Mouse (Mus musculus) layer of hippocampus, postnatal 10 days (tissue): ENCODE data around the gene Aldh1b1. TPM values are rescaled to one million over a fixed set of nuclear protein-coding genes. Genes with fewer than 3 reads are reported as not detected.
A peak's percentile ranks its signal among the peaks of the same experiment; 100 is the strongest.

Experiments used
- DNase-seq, 2 experiments: peaks; one replicate each; pipeline ENCODE4 v3.0.0; 2021; ENCODE audit warnings: low spot score in 2 of 2
- total RNA-seq, 2 experiments: library from RNA; stranded (reverse); gene quantifications; 2 replicates each; pipeline ENCODE4 v1.2.3; 2021

Aldh1b1 gene
- total RNA-seq, 2 experiments from 2014 or later = 21.1 to 22.6 TPM

DNA sequence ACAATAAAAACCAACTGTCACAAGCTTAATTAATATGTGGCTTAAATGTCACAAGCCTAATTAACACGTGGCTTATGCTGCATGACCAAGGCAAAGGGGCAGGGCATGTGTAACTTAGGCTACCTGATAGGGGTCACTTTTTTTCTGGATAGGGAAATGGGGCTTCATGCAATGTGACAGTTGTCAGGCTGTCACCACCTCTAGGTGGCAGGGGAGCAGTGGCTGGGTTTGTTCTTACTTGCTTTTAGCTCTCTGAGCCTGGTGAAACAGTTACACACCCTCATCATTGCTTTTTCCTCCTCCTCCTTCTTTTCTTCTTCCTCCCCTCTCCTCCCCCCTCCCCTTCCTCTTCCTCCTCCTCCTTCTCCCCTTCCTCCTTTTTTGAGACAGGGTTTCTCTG, 15.2 kb upstream of the Aldh1b1 start:
- DNase-seq = no peak

DNA sequence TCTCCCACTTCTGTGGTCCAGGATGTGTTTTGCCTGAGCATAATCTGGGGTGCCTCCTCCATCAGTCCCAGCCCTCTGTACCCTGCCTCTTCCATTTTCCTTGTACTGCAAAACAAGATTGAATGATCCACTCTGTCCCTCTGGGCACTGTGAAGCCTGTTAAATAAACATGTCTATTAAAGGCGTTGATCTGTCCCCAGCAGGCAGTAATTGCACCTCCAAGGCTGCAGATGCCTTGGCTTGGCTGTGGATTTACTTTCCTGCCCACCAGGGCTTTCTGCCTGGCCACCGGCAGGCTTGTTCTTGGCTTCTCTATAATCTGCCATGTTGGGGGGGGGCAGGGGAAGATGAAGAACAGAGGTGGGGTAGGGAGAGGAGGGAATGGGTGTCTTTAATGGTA, 12.9 kb upstream of the Aldh1b1 start:
- no peak for DNase-seq

DNA sequence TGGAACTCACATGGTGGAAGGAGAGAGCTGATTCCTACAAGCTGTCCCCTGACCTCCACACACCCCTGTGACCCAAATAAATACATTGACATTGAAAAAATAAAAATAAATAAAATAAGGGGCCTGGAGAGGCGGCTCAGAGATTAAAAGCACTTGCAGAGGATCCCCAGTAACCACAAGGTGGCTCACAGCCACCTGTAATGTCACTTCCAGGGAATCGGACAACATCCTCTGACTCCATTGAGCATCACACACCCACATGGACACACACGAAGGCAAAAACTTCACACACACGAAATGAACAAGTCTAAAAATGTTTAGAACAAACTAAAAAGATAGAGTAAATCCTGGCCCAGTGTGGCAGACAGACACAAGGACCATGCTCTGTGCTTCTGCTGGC, 12.1 kb upstream of the Aldh1b1 start:
- DNase-seq = no peak

DNA sequence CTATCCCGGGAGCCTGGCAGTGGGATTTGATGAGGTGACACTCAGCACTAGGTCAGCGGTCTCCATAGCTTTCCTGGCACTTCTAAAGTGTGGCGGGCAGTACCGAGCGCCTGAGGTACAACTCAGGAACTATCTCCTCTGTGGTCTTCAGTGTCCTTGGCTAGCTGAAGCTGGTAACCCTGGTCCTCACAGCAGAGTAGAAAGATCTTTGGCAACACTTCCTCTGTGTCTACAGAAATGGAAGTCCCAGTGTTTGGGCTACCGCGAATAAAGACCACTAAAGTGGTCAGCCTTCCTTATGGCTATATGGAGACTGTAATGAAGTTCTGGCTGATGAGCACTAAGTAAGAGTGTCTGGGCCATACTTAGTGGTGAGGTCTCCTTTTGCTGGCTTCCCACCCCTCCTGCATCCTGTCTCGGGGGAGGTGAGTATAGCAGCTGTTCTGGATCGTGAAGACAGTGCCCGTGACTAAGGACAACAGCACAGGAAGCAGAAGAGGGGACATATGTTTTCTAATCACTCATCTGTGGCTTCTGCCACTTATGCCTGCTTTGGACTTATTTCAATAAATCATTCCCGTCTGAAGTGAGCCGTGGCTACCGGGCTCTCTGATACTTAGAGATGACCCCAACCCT, 10.3 kb upstream of the Aldh1b1 start:
- no peak for DNase-seq

DNA sequence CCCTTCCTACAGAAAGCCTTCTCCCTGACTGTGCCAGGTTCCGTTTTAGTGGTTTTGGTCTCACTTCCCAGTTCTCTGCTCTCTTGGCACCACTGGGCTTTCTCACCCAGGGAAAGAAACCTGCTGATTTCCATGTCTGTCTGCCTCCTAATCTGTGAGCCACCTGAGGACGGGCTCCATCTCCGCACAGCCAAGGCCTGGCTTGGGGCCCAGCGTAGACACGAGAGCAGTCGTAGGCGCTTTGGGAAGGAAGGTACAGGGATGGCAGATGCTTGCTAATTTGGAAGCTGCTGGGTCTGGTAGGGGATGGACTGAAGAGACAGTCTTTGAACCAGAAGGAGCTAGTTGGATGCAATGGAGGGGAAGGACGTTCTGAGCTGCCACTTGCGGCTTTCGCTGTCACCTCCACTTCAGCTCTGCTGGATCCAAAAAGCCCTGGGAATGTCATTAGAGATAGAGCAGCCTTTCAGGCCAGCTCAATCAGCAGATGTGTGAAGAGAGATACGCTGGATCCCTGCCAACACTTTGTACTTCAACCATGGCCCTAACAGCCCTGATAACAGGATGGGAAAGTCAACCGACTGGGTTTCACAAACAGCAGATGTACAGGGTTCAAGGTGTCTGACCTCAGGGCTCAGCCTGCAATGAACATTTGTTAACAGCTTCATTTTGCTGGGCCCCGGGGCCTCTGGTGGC, 9.4 kb upstream of the Aldh1b1 start:
- DNase-seq = peak; percentile 44 to 53

DNA sequence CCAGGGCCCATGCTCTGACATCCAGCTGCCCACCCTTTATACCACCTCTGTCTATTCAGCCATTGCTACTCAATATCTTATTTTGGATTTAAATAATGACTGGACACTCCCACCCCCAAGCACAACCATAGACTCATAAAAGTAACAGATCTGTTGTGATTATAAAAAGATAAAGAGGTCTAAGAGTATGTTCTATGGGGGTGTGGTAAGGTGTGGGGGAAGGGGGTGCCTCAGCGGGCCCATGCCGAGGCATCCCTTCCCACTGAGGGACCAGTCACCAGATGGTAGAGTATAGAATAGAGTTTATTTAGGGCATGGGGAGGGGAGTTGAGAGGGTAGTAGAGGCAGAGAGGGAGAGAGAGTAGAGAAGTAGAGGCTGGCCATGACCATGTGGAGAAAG, 8.8 kb upstream of the Aldh1b1 start:
- no peak for DNase-seq

DNA sequence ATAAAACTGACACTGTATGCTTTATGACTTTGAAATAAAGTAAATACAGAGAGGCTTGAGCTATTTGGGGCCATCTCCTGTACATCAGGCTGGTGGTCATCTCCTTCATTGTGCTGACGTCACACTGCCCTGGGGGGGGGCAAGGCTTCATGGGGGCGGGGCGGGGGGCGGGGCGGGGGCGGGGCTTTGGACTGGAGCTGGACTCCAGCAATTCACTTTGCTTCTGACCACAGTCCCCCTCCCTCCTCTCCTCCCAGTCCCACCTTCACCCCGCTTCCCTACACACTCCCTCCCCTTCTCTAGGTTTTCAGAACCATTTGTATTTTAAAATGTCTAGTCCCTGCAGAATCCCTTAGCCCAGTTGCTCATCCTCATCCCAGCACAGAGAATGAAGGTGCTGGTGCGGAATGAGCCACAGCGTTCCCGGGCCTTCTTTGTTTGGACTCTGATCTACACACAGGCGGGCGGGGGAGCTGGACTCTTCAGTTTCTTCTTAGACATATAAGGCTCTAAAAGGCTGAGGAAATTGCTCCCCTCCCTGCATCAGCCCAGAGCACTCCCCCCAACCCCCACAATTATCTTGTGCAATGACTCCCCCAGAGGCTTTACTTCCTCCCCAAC, 3.5 kb upstream of the Aldh1b1 start:
- DNase-seq = no peak

DNA sequence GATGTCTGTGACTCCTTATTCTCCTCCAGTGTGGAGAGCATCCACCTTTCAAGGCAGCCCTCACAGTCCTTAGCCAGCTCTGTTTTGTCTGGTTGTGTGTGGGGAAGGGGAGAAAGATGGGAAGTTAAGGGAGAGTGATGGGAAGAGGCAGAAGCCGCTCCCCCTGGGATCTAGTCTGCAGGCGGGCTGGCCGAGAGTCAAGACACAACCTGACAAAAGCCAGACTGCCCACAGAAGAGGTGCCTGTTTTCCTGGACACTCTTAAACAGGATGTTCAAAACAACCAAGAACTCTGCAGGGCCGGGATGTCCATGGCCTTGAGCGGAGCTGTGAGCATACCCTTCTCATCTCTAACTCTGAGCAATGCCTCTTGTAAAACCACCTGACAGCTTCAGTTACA, 2.1 kb upstream of the Aldh1b1 start:
- DNase-seq = no peak

DNA sequence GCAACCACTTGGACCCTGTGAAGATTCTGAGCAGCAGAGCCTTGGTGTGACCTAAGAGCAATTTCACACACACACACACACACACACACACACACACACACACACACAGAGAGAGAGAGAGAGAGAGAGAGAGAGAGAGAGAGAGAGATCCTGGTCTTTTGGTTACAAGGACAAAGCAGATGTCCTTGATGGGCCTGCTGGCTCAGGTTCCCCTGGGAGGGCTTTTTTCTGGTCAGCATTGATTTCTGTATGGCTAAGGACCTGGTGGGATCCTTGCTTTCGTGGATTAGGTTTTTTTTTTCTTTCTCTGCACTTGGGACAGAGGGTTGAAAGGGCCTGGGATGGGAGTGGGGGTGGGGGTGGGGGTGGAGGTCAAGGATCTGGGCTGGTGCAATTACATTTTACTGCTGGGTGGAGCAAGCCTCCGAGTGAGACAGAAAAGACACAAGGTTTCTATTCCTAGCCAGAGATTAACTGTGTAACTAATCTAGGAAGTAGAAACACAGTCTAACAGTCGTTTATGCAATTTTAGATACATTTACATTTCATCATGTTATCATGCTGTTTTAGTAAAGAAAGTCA, 1.2 kb downstream of the Aldh1b1 start:
- DNase-seq = no peak

DNA sequence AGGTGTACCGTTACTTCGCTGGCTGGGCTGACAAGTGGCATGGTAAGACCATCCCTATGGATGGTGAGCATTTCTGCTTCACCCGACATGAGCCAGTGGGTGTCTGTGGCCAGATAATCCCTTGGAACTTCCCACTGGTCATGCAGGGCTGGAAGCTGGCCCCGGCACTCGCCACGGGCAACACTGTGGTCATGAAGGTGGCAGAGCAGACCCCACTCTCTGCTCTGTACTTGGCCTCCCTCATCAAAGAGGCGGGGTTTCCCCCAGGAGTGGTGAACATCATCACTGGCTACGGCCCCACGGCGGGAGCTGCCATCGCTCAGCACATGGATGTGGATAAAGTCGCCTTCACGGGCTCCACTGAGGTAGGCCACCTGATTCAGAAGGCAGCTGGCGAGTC, 4.1 kb downstream of the Aldh1b1 start:
- DNase-seq = no peak

DNA sequence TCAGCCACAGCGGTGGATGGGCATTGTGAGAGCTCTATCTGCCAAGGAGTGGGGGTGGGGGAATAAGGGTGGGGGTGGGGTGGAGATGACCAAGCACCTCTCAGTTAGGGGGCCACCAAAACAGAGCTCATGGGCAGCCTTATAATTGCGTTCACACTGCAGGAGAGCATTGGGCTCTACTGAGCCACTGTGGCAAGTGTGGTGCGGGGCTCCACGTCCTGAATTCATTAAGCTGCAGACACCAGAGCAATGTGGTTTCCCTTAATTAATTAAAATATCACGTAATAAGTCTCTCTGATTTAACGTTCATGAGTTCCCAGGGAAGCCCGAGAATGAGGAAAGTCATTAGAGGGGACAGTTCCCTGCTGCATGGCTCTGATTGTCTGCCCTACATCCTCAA, 9.2 kb downstream of the Aldh1b1 start:
- no peak for DNase-seq

DNA sequence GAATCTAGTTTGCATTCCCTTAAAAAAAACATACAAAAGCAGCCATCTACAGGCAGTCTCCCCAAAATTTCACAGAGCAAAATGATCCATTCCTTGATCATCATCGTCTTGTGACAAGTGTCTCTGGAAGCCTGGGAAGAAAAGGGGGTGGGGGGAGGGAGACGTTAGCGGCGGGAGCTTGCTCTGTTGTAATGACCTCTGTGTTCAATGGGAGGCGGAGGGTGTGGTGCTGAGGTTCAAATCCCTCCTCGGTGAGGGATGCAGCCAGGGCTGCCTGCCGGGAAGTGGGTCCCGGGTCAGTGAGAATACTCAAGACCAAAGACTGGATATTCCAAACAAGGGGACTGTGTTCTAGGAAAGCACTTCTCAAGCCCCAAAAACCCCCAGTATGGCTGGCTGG, 12.4 kb downstream of the Aldh1b1 start:
- DNase-seq = no peak

DNA sequence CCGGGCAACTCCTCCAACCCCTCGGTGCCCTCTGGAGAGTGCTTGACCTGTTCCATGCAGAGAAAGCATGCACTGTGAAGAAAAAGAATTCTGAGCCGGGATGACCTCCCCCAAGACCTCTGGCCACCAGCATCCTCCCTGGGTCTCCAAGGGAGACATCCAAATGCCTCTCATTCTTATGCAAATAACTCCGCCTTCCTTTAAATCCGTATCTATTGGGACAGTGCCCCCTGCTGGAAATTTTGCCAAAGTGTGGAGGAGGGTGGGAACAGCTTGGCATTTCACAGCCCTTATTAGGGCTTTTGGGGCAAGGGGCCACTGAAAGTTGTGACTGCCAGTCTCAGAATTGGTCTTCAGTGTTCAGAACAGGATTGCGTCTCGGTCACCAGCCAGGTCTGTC, 16.7 kb downstream of the Aldh1b1 start:
- DNase-seq = peak; percentile 77 to 80

DNA sequence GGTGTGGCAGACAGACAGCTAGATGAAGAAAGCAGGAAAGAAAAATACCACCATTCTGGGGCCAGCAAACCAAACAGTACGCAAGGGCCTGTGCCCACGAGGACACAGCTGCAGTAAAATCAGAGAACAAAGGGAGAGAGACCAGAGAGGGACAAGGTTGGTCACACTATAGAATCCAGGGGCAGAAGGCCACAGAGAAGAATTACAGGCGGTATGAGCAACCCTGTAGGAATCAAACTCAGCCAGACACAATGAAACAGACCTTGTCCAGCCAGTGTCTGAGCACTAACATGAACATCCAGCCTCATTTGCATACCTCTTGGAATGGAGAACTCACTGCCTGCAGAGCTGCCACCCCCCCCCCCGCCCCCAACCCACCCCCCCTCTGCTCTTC, 20.0 kb downstream of the Aldh1b1 start:
- DNase-seq = no peak

DNA sequence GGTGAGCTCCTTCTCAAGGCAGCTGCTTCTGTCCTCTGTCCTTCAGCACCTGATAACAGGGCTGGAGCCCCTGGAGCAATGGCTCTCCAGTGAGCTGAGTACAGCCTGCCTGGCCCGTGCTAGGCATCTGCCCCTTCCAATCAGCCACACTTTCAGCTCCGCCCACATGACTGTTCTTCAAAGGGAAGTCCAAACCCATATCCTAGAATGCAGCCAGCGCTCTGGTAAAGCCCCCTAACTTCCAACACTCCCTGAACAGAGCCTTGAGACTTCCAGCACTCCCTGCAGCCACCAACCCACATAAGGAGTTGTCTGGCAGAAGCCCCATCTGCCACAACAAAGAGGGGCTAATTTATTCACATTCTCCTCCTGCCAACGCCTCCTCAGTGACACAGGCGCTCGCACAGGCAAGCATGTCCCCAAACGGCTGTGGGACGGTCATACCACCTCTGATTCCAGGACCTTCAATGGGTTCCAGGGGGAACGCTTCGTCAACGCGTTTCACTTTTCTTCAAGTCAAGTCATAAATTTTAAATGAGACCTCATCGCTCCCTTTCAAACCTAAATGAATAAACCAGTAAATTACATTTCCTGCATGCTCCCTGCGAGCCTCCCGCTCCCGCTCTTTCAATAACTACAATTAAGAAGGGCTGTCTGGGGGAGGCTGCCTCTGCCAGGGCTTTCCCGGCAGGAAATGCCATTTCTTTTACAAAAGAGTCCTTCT, 20.5 kb downstream of the Aldh1b1 start:
- peak; percentile 41 to 60 for DNase-seq

DNA sequence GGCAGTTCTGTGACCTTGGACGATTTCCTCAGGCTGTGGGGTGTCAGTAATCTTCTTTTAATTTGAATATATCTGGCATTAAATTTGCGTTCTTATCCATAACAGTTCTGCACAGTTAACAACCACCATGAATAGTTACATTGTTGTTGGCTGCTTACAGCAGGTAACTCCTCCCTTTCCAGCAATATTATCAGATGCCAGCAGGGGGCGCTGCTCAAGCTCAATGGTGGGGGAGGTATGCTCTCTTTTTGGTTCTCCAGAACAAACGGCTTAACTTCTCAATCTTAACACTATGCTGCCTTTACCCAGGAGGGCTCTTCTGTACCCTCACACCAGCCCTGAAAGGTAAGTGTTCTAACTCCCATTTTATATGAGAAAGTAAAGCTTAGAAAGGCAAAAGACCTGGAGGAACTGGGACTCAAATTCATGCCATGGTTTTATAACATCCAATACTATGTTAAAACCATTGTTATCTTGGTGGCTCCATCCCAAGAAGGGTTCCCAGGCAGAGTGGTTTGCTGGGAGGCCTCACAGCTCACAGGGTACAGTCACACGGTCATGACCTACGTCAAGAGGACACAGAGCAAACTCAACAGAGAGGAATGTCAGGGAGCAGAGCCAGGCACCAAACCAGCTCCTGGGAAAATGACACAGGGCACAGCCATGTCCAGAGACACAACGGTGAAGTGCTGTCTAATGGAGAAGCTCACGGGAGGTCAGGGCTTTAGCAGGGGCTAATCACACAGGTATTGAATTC, 21.4 kb downstream of the Aldh1b1 start:
- peak; percentile 89 to 91 for DNase-seq

DNA sequence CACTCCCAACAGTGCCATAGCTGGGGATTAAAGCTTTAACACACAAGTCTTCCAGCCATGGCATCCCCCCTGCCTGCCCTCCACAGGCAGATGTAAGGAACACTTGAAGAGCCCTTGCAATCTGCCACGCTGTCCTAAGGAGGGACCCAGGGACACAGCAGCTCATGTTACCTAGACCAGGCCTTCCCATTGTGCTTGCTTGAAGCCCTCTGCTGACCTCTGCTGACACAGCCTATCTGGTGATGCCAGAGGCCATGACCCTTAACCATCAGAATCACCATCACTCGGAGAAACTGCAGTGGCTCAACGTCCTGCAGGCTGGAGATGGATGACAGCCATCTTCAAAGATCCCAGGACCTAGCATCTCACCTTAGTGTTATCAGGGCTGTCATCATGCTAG, 23.2 kb downstream of the Aldh1b1 start:
- DNase-seq = no peak

DNA sequence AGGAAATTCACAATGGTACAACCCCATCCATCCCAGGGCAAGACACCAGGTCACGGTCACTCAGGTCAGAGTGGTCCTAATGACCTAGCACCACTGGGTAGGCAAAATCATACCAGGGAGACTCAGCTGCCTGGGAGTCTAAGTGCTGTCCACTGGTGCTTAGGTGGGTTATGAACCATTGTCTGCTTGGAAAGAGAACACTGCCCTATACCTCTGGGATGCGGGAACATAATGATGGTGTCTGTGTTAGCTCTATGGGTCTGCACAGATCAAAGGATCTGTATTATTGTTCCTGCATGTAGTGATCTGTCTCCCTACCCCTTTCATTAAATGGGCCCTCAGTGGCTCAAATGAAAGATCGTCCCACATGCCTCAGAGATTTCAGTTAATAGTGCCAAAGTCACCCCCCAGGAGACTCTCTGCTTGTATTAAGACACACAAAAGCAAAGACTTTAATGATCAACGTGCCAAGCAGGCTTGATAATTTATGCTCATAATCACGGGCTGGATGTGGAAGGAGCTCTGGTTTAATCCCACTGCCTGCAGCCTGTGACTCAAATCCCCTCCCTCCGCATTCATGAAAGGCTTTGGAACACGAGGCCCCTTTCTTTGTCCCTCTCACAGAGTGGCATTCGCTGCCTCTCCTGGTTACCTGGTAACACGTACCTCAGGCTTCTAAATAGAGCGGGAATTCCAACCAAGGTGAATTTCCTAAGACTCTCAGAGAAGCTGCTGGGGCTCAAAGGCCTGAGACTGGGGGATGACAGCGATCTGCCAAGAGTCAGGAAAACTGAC, 24.2 kb downstream of the Aldh1b1 start:
- DNase-seq = no peak

DNA sequence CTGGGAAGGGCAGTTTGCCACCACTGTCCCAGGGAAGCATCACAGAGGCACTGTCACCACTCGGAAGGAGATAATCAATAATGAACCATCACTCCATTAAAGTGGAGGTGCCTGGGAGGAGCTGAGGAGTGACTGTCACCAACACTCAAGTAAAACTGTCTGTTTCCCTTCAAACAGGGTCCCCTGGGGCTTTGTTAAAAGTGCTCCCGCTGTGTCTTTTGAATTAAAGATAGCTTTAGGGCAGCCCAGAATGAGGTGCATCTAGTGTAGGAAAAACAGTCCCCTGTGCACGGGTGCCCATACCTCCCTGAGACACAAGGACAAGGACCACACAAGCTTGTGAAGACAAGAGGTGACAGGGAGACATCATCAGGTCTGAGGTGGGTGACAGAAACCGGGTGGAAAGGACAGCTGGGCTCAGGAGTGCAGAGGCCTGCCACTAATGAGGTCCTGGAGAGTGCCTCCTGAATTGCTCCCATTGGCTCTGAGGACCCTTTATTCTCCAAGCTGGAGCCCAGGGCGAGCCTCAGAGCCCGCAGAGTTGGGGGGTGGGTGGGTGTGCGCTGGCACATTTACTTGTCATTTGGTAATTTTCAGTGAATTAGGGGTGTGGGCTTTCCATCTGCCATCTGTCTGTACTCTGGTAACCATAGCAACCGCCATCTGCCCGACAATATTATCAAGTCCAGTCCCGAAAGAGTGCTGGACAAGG, 25.4 kb downstream of the Aldh1b1 start:
- DNase-seq = peak in 1 of 2 experiments; percentile 39
